Mouse (Mus musculus): ENCODE data around the gene Sept11.

- TF ChIP-seq CHD2 (IDR thresholded peaks at IDR 0.05; ENCODE audit: low read depth, low read length) (no peak), HCFC1 (IDR thresholded peaks at IDR 0.05; ENCODE audit: borderline replicate concordance, insufficient read depth, low read length) (no peak), MAFK (IDR thresholded peaks at IDR 0.05; ENCODE audit: insufficient read depth, low read depth, low read length) (no peak)
Measured at GRCm38 (mm10) chr5:93140747-93141146, 47.5 kb downstream of the Sept11 start.

Measured in ES-E14 (cell line).